ENCODE assay signal across 14 mouse cellular contexts in the genomic region with DNA sequence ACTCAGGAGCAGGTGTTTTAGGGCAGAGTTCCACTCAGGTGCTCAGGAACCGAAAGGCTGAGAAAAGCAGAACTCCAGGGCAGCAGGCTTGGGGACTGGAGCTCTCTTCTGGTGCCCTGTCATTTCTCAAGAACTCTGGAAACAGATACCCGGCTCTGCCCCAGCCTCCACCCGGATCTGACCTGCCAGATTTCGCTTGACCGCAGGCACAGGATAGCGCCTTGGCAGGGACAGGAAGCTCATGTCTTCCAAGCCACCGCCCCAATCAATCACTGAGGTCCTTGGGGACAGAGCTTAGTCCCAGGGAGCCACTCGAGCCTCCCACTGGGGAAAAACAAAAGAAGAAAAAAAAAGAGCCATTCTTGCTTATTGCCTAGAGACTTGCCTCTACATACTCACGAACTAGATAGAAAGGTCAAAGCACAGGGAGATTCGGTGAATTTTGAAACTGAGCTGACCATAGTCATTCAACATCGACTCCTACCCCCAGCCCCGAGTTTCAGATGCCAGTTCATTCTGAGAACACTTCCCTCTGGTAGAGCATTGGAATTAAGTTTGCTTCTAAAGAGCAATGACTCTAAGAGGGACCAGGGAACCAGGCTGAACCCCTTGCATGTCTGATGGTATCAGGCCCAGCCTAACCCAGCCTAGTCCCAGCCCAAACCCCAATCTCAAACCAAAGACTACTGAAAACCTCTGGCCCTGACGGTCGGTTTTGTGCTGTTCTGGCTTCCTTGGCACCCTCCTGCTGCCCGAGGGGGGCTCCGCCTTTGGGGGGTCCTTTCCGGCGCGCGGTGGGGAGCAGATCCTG. TPM values are rescaled to one million over a fixed set of nuclear protein-coding genes. Genes with fewer than 3 reads are reported as not detected.
DNase-seq lines count a peak whose midpoint lies in the region; ATAC-seq and TF ChIP-seq lines count a peak whose summit lies in the region.
"Had no signal": no experiment of that assay in that cellular context is flagged by ENCODE, and none has a peak within 500 bp of the region (broad histone marks: within the 10 kb centered on the region; RNA-seq: fewer than 3 reads in every experiment).

No protein-coding gene starts in this region.

- H3K27me3 ChIP-seq in kidney, adult 2 months (replicated peaks; ENCODE audit: control insufficient read depth, insufficient read depth, low read length): peaks cover 22% of the 10 kb centered on the region
- peaks cover 97% of the 10 kb centered on the region for H3K27me3 ChIP-seq in embryonic facial prominence, embryonic 14.5 days (replicated peaks; ENCODE audit: control insufficient read depth, insufficient read depth, low read length)
- peaks cover 97% of the 10 kb centered on the region for H3K27me3 ChIP-seq in midbrain, embryonic 11.5 days (ENCODE audit: control insufficient read depth, insufficient read depth, low read length)

- TF ChIP-seq POLR2A in kidney, adult 2 months (IDR thresholded peaks at IDR 0.05; ENCODE audit: low read depth, low read length): no peak

- H3K9ac ChIP-seq in embryonic facial prominence, embryonic 14.5 days (ENCODE audit: low read depth, low read length): peak overlapping the region; percentile 38
- H3K9ac ChIP-seq in midbrain, embryonic 11.5 days (ENCODE audit: low read length): no peak overlapping the region
- H3K9ac ChIP-seq: heart, embryonic 15.5 days; limb, embryonic 15.5 days had no signal

- H3K36me3 ChIP-seq in kidney, adult 2 months (ENCODE audit: control insufficient read depth, insufficient read depth, low read length): no peaks in the 10 kb centered on the region
- H3K36me3 ChIP-seq in embryonic facial prominence, embryonic 14.5 days (ENCODE audit: control insufficient read depth, insufficient read depth, low read length): no peaks in the 10 kb centered on the region
- H3K36me3 ChIP-seq in midbrain, embryonic 11.5 days (ENCODE audit: control insufficient read depth, insufficient read depth, low read length): no peaks in the 10 kb centered on the region
- H3K36me3 ChIP-seq: heart, embryonic 15.5 days; limb, embryonic 15.5 days had no signal

- no peaks in the 10 kb centered on the region for H3K4me1 ChIP-seq in kidney, adult 2 months (ENCODE audit: control insufficient read depth, insufficient read depth, low read length)
- H3K4me1 ChIP-seq in embryonic facial prominence, embryonic 14.5 days (ENCODE audit: control insufficient read depth, insufficient read depth, low read length): no peaks in the 10 kb centered on the region
- no peaks in the 10 kb centered on the region; the same call in 1 of the 2 replicates for H3K4me1 ChIP-seq in midbrain, embryonic 11.5 days (ENCODE audit: control insufficient read depth, insufficient read depth, low read length)

- no peak for ATAC-seq in embryonic facial prominence, embryonic 14.5 days (ENCODE audit: low read depth)
- no peak for ATAC-seq in midbrain, embryonic 11.5 days (ENCODE audit: low FRiP score)

- peak overlapping the region; percentile 75 for H3K4me2 ChIP-seq in embryonic facial prominence, embryonic 14.5 days (ENCODE audit: low read depth, low read length)
- no peak overlapping the region for H3K4me2 ChIP-seq in midbrain, embryonic 11.5 days
- H3K4me2 ChIP-seq: heart, embryonic 15.5 days; limb, embryonic 15.5 days had no signal

- no peaks in the 10 kb centered on the region for H3K9me3 ChIP-seq in embryonic facial prominence, embryonic 14.5 days (ENCODE audit: control insufficient read depth, low read length)
- H3K9me3 ChIP-seq in midbrain, embryonic 11.5 days (ENCODE audit: control insufficient read depth, low read length): no peaks in the 10 kb centered on the region
- H3K9me3 ChIP-seq: heart, embryonic 15.5 days; limb, embryonic 15.5 days had no signal

- TF ChIP-seq CTCF in kidney, adult 2 months (conservative IDR thresholded peaks at IDR 0.05; ENCODE audit: insufficient read depth, insufficient read length, low read depth, low read length): no peak

- WGBS in kidney, adult 2 months: 3% methylated on average over 20 of the region's 20 CpGs
- WGBS in embryonic facial prominence, embryonic 14.5 days: 10% methylated on average over 20 of the region's 20 CpGs
- under 1% methylated on average over 20 of the region's 20 CpGs for WGBS in midbrain, embryonic 11.5 days

- intact Hi-C loops in left cerebral cortex, postnatal 25 days (cut with DNase I): loop anchor here (5.0 kb wide), 1 partner anchor 972 kb away; no protein-coding TSS in a partner anchor

- no peak overlapping the region for H3K4me3 ChIP-seq in kidney, adult 2 months (ENCODE audit: insufficient read depth, low read depth, low read length)
- H3K4me3 ChIP-seq in embryonic facial prominence, embryonic 14.5 days (ENCODE audit: low read depth, low read length): peak overlapping the region; percentile 23
- H3K4me3 ChIP-seq in midbrain, embryonic 11.5 days (ENCODE audit: low read depth, low read length): no peak overlapping the region
- H3K4me3 ChIP-seq: heart, embryonic 15.5 days; layer of hippocampus, adult 2 months; limb, embryonic 15.5 days had no signal

- H3K27ac ChIP-seq in kidney, adult 2 months (ENCODE audit: insufficient read depth, low read depth, low read length): no peak overlapping the region
- H3K27ac ChIP-seq in embryonic facial prominence, embryonic 14.5 days (replicated peaks; ENCODE audit: low read depth, low read length): peak overlapping the region; percentile 67
- no peak overlapping the region for H3K27ac ChIP-seq in midbrain, embryonic 11.5 days (ENCODE audit: low read depth, low read length)
- H3K27ac ChIP-seq: heart, embryonic 15.5 days; layer of hippocampus, adult 2 months; limb, embryonic 15.5 days had no signal

- peak; percentile 4 for DNase-seq in kidney, adult 2 months
- no peak for DNase-seq in kidney, adult 18-20 months
- DNase-seq in ZHBTc4 (ENCODE audit: low read depth, low spot score): peak; percentile 62
- DNase-seq in embryonic facial prominence, embryonic 14.5 days (ENCODE audit: low spot score): no peak
- DNase-seq in midbrain, embryonic 11.5 days (ENCODE audit: low spot score, missing footprints): peak; percentile 95
- no peak for DNase-seq in T-cell, adult 2 months (ENCODE audit: low spot score)
- DNase-seq in left cerebral cortex, postnatal 25 days (ENCODE audit: low spot score in 2 of 2): no peak
- no peak for DNase-seq in right cerebral cortex, postnatal 10 days (ENCODE audit: low spot score in 2 of 2)
- DNase-seq: cerebellum, adult 9-10 months; kidney, adult 8-10 months; lung, postnatal 36 days had no signal

RNA-seq across cellular contexts. Expression of a gene that starts 6.5 kb away (rescaled TPM):
- polyA plus RNA-seq in kidney, adult 2 months (2012; rRNA removed): 0.16 TPM in 1 of 2 replicates, not detected in the other
- 13.1 and 15.2 TPM in 2 replicates for polyA plus RNA-seq in embryonic facial prominence, embryonic 14.5 days (2014; fragmentation: Nextera tagmentation; extraction: Ambion mirVana)
- polyA plus RNA-seq in midbrain, embryonic 11.5 days (2014; fragmentation: Nextera tagmentation; extraction: Ambion mirVana): 13.6 and 17.3 TPM in 2 replicates
- total RNA-seq in left cerebral cortex, postnatal 25 days (2021): 10 to 100 TPM; 15.9 to 19.9 TPM

RNA-seq across cellular contexts. Expression of a gene that starts 12.1 kb away (rescaled TPM):
- not detected in 2 replicates for polyA plus RNA-seq in kidney, adult 2 months (2012; rRNA removed)
- polyA plus RNA-seq in embryonic facial prominence, embryonic 14.5 days (2014; fragmentation: Nextera tagmentation; extraction: Ambion mirVana): 5.5 and 5.7 TPM in 2 replicates
- polyA plus RNA-seq in midbrain, embryonic 11.5 days (2014; fragmentation: Nextera tagmentation; extraction: Ambion mirVana): 4.7 and 5.8 TPM in 2 replicates
- total RNA-seq in left cerebral cortex, postnatal 25 days (2021): 1 to 10 TPM; 5.3 to 5.4 TPM

Comparison
In these comparisons a context has a peak if more than half of its experiments do, and no peak if none do; other contexts are left out.
1. DNase-seq: peak in kidney, adult 2 months (single experiment), ZHBTc4 (single experiment) and midbrain, embryonic 11.5 days (single experiment); none in kidney, adult 18-20 months (single experiment), embryonic facial prominence, embryonic 14.5 days (single experiment), T-cell, adult 2 months (single experiment), left cerebral cortex, postnatal 25 days (0 of 2) and right cerebral cortex, postnatal 10 days (0 of 2).
2. RNA of a gene that starts 6.5 kb away (polyA plus RNA-seq): 13.6 to 17.3 TPM in midbrain, embryonic 11.5 days and 13.1 to 15.2 TPM in embryonic facial prominence, embryonic 14.5 days; 0.16 TPM in kidney, adult 2 months; every median in the first group is over 10 times any median in the second.